Mouse (Mus musculus) CD4-positive, CD25-positive, alpha-beta regulatory T cell (primary cell): Measurements from ENCODE around the gene Wdr54. TPM values are rescaled to one million over a fixed set of nuclear protein-coding genes. Genes with fewer than 3 reads are reported as not detected.

Experiments used
- polyA plus RNA-seq: library from polyadenylated mRNA; unstranded; fragments of 100-300 nt; shearing (Covaris generic); gene quantifications from one replicate; pipeline ENCODE4 v1.2.1, GENCODE M21; 2017

Gene Wdr54
- polyA plus RNA-seq = 0.57 TPM

DNA sequence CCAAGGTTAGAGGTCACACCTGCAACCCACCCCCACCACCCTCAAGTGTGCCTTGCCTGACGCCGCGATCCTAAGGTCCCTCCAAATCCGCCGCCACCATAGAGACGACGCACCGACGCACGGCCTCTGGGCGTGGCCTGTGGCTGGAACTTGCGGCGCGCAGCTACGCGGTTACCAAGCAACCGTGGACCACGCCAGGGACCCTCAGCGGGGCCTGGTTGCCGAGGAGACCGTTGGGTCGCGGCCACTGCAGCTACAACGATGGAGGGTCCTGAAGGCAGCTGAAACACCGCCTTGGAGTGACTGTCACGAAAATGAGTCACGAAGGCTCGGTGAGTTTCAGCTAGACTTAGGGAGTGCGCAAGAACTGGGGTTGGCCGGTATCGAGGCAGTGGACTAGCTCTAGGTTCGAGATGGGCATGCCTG lies at the start of gene Wdr54, which contains the start of gene 1700003E16Rik:
Gene Wdr54, minus strand, starts transcription at position 139 of the 426 bp plus-strand sequence.
Gene 1700003E16Rik, plus strand, starts transcription at position 146 of the 426 bp plus-strand sequence.

DNA sequence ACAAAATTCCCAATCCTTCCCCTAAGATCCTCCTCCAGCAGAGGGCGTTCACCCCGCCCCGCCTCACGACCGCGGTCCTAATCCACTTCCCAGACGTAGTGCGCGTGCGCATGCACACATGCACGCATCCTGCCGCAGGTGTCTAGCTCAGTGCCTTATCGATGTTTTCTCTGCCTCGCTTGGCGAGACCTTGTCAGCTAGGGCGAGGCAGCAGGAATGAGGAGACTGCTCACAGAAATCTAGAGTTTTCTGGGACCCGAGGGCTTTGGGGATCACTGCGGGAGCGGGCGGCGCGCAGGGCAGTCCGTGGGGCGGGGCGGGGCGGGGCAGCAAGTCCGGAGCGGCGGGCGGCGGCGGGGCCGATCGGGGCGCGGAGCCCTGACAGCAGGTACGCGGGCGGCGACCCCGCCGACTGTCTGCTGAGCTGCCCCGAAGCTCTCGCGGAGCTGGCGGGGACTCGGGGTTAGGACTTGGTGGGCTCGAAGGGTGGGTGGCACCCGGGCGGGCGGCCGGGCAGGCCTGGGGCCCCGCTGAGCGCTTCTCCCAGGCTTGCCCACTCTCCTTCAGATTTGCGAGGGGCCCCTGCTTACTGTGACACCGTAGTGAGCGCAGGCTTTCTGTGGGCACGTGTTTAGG lies 9.5 kb upstream of the Wdr54 start, which contains the start of gene Dctn1:
Gene Dctn1, plus strand, starts transcription at position 314 of the 636 bp plus-strand sequence.

GRCm38 (mm10) chr6:83134951-83135513 lies 21.2 kb downstream of the Wdr54 start, which contains the start of gene Rtkn:
Gene Rtkn (plus strand): TSS chr6:83135463.

GRCm38 (mm10) chr6:83125331-83125730 lies 30.9 kb downstream of the Wdr54 start, which contains the start of gene Ino80b:
Gene Ino80b (minus strand): TSS chr6:83125431.

GRCm38 (mm10) chr6:83120930-83121862 lies 35.0 kb downstream of the Wdr54 start, which contains the start of gene Wbp1:
Gene Wbp1 (minus strand): TSS chr6:83121559.

GRCm38 (mm10) chr6:83115011-83115671 lies 41.1 kb downstream of the Wdr54 start, which contains the start of gene Mogs:
Gene Mogs (plus strand): TSS chr6:83115496.

GRCm38 (mm10) chr6:83108762-83109668 lies 47.2 kb downstream of the Wdr54 start, which contains the start of gene Mrpl53:
Gene Mrpl53 (plus strand): TSS chr6:83109040.

DNA sequence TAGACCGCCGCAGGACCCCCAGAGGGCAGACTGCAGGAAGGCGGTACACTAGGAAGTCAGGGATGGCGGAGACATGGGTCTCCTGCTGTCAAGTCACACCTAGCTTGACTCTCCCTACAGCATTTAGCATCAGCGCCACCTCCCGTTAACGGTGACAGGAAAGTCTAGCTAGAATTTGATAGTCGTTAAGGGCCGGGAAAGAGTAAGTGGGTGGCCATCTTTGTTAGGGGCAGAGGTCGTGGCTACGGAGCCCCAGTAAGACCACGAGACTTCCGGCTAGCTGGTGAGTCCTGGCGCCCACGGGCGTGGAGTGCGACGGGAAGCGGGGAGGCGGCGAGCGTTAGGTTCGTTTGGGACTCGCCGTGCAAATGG lies 54.9 kb downstream of the Wdr54 start, which contains the start of the genes Ccdc142 and Gm42688:
Gene Ccdc142, plus strand, starts transcription at position 286 of the 372 bp plus-strand sequence.
Gene Gm42688, plus strand, starts transcription at position 302 of the 372 bp plus-strand sequence.

Other genes with a start within 250 kb of the Wdr54 start
- 5.8 TPM for gene Sema4f, start 216.6 kb downstream of the Wdr54 start, polyA plus RNA-seq
- 0.60 TPM for gene M1ap, start 209.5 kb downstream of the Wdr54 start, polyA plus RNA-seq
- 46.0 TPM for gene Dok1, start 122.9 kb downstream of the Wdr54 start, polyA plus RNA-seq
- 0.32 TPM for gene Loxl3, start 122.2 kb downstream of the Wdr54 start, polyA plus RNA-seq
- 474 TPM for gene Aup1, start 101.9 kb downstream of the Wdr54 start, polyA plus RNA-seq
- 68.6 TPM for gene Htra2, start 101.1 kb downstream of the Wdr54 start, polyA plus RNA-seq
- gene Dqx1, start 98.6 kb downstream of the Wdr54 start, polyA plus RNA-seq = 2.6 TPM
- 0.12 TPM for gene Tlx2, start 86.1 kb downstream of the Wdr54 start, polyA plus RNA-seq
- gene Pcgf1, start 78.5 kb downstream of the Wdr54 start, polyA plus RNA-seq = 39.7 TPM
- 0.22 TPM for gene Lbx2, start 70.0 kb downstream of the Wdr54 start, polyA plus RNA-seq
- gene Ccdc142, start 54.8 kb downstream of the Wdr54 start, polyA plus RNA-seq = 9.6 TPM
- gene Gm42688, start 54.8 kb downstream of the Wdr54 start, polyA plus RNA-seq = 14.8 TPM
- 56.1 TPM for gene Mrpl53, start 47.4 kb downstream of the Wdr54 start, polyA plus RNA-seq
- gene Mogs, start 40.9 kb downstream of the Wdr54 start, polyA plus RNA-seq = 129 TPM
- gene Wbp1, start 34.8 kb downstream of the Wdr54 start, polyA plus RNA-seq = 66.9 TPM
- gene Ino80b, start 31.0 kb downstream of the Wdr54 start, polyA plus RNA-seq = 50.5 TPM
- gene Rtkn, start 20.9 kb downstream of the Wdr54 start, polyA plus RNA-seq = 0.84 TPM
- gene 1700003E16Rik, start within 50 bp of the Wdr54 start, polyA plus RNA-seq = not detected
- gene Dctn1, start 9.5 kb upstream of the Wdr54 start, polyA plus RNA-seq = 83.8 TPM
- gene Slc4a5, start 63.4 kb upstream of the Wdr54 start, polyA plus RNA-seq = 0.39 TPM
- 72.1 TPM for gene Mthfd2, start 169.5 kb upstream of the Wdr54 start, polyA plus RNA-seq
- 160 TPM for gene Mob1a, start 169.6 kb upstream of the Wdr54 start, polyA plus RNA-seq
- 102 TPM for gene Bola3, start 192.8 kb upstream of the Wdr54 start, polyA plus RNA-seq